Mouse (Mus musculus): Measurements from ENCODE around the gene Kif13a. TPM values are rescaled to one million over a fixed set of nuclear protein-coding genes. Genes with fewer than 3 reads are reported as not detected.

Kif13a gene
- polyA plus RNA-seq, 1 experiment, result 24.8 TPM

DNA sequence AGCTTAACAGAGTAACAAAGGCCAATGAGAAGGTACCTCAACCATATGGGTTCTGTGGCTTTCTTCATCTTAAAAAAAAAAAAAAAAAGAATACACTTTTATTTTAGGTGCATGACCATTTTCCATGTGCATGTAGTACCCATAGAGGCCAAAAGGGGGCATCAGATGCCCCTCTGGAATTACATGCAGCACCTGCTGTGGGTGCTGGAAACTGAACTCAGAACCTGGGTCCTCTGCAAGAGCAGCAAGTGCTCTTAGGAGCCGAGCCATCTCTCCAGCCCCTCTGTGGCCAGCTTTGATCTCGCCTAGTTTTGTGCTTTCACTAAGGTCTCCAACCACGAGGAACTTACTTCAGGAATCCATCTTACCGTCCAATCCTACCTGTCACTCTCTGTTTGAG, 77.2 kb downstream of the Kif13a start:
- TF ChIP-seq POLR2A (IDR thresholded peaks at IDR 0.05; ENCODE audit: borderline replicate concordance, extremely low read depth, insufficient read depth, insufficient read length, poor library complexity, severe bottlenecking), result no peak
- peak; percentile 22; the same call in 1 of the 2 replicates for TF ChIP-seq CTCF (IDR thresholded peaks at IDR 0.05; ENCODE audit: borderline replicate concordance, extremely low read depth, insufficient read depth, insufficient read length)
- DNase-seq (ENCODE audit: low read depth), result no peak

GRCm38 (mm10) chr13:46845456-46845855, 84.2 kb downstream of the Kif13a start:
- DNase-seq (ENCODE audit: low read depth), result no peak
- TF ChIP-seq POLR2A (IDR thresholded peaks at IDR 0.05; ENCODE audit: borderline replicate concordance, extremely low read depth, insufficient read depth, insufficient read length, poor library complexity, severe bottlenecking), result no peak
- no peak for TF ChIP-seq CTCF (IDR thresholded peaks at IDR 0.05; ENCODE audit: borderline replicate concordance, extremely low read depth, insufficient read depth, insufficient read length)

- no peak for TF ChIP-seq CTCF (IDR thresholded peaks at IDR 0.05; ENCODE audit: borderline replicate concordance, extremely low read depth, insufficient read depth, insufficient read length)
- TF ChIP-seq POLR2A (IDR thresholded peaks at IDR 0.05; ENCODE audit: borderline replicate concordance, extremely low read depth, insufficient read depth, insufficient read length, poor library complexity, severe bottlenecking), result no peak
- no peak for DNase-seq (ENCODE audit: low read depth)
These were observed 85.0 kb downstream of the Kif13a start for GRCm38 (mm10) chr13:46844561-46845235.

DNA sequence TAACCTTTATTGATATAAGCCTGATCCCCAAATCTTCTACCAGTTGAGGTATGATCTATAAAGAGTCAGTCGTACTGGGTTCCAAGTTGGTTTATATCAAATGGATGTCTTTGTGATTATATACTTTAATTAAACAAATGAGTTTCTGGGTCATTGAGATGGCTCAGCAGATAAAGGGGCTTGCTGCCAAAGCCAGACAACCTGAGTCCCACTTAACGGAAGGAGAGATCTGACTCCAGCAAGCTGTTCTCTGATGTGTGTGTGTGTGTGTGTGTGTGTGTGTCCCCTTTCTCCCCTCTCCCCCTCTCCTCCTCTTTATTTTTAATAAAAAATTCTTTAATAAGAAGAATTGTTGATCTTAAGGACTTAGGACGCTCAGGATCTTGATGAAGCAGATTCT, 86.0 kb downstream of the Kif13a start:
- no peak for DNase-seq (ENCODE audit: low read depth)
- TF ChIP-seq POLR2A (IDR thresholded peaks at IDR 0.05; ENCODE audit: borderline replicate concordance, extremely low read depth, insufficient read depth, insufficient read length, poor library complexity, severe bottlenecking) (no peak), CTCF (IDR thresholded peaks at IDR 0.05; ENCODE audit: borderline replicate concordance, extremely low read depth, insufficient read depth, insufficient read length) (no peak)

- TF ChIP-seq CTCF (IDR thresholded peaks at IDR 0.05; ENCODE audit: borderline replicate concordance, extremely low read depth, insufficient read depth, insufficient read length) (no peak), POLR2A (IDR thresholded peaks at IDR 0.05; ENCODE audit: borderline replicate concordance, extremely low read depth, insufficient read depth, insufficient read length, poor library complexity, severe bottlenecking) (no peak)
- peak; percentile 23 for DNase-seq (ENCODE audit: low read depth)
These were observed 87.5 kb downstream of the Kif13a start for GRCm38 (mm10) chr13:46842185-46842584.

- no peak for TF ChIP-seq POLR2A (IDR thresholded peaks at IDR 0.05; ENCODE audit: borderline replicate concordance, extremely low read depth, insufficient read depth, insufficient read length, poor library complexity, severe bottlenecking)
- TF ChIP-seq CTCF (IDR thresholded peaks at IDR 0.05; ENCODE audit: borderline replicate concordance, extremely low read depth, insufficient read depth, insufficient read length), result no peak
- DNase-seq (ENCODE audit: low read depth), result no peak
These were observed 88.0 kb downstream of the Kif13a start for GRCm38 (mm10) chr13:46841668-46842067.

DNA sequence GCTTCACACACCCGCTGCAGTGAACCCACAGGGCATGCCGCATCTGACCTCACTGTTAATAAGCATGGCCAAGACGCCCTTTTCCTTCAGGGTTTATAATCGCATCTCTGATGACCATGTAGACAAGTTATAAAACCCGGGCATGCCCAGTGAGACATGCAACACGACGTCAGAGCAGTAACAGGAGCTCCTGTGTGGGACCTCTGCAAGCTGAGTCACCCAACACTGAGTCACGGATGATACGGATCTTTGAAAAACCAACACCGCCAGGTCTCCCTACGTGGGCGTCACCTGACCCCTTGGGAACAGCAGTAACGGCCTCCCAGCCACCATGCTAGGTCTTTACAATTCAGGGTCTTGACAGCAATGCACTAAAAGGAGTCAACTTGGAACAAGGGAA, 89.0 kb downstream of the Kif13a start:
- no peak for DNase-seq (ENCODE audit: low read depth)
- TF ChIP-seq POLR2A (IDR thresholded peaks at IDR 0.05; ENCODE audit: borderline replicate concordance, extremely low read depth, insufficient read depth, insufficient read length, poor library complexity, severe bottlenecking) (no peak), CTCF (IDR thresholded peaks at IDR 0.05; ENCODE audit: borderline replicate concordance, extremely low read depth, insufficient read depth, insufficient read length) (no peak)

DNA sequence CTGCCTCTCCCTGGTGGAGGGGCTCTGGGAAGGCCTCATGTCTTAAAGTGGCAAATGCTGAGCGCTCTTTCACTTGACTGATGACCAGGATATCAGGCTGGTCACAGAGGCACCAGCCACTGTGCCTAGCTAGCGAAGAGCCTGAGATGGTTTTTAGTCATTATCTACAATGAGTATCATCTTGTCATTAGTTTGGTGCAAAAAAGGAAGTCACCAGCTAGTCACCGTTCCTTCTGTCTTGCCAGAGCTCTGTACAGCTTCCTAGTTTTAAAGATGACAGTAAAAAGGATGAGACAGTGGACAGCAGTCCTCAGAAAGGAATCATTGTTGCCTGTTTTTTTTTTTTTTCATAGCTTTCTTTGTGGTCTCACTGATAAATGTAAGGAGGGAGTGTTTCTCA, 90.4 kb downstream of the Kif13a start:
- TF ChIP-seq CTCF (IDR thresholded peaks at IDR 0.05; ENCODE audit: borderline replicate concordance, extremely low read depth, insufficient read depth, insufficient read length), result no peak
- no peak for DNase-seq (ENCODE audit: low read depth)

GRCm38 (mm10) chr13:46838551-46838950, 91.1 kb downstream of the Kif13a start:
- TF ChIP-seq CTCF (IDR thresholded peaks at IDR 0.05; ENCODE audit: borderline replicate concordance, extremely low read depth, insufficient read depth, insufficient read length) (peak; percentile 59; the same call in 1 of the 2 replicates), POLR2A (IDR thresholded peaks at IDR 0.05; ENCODE audit: borderline replicate concordance, extremely low read depth, insufficient read depth, insufficient read length, poor library complexity, severe bottlenecking) (no peak)
- peak; percentile 69 for DNase-seq (ENCODE audit: low read depth)

GRCm38 (mm10) chr13:46835351-46835750, 94.3 kb downstream of the Kif13a start:
- no peak for DNase-seq (ENCODE audit: low read depth)

GRCm38 (mm10) chr13:46834805-46835204, 94.9 kb downstream of the Kif13a start:
- no peak for DNase-seq (ENCODE audit: low read depth)
- TF ChIP-seq CTCF (IDR thresholded peaks at IDR 0.05; ENCODE audit: borderline replicate concordance, extremely low read depth, insufficient read depth, insufficient read length), result 0 out of 2 replicates have a peak, but pooled peaks have one; percentile 6
- no peak for TF ChIP-seq POLR2A (IDR thresholded peaks at IDR 0.05; ENCODE audit: borderline replicate concordance, extremely low read depth, insufficient read depth, insufficient read length, poor library complexity, severe bottlenecking)

More at GRCm38 (mm10) chr13:46835351-46835750, 94.3 kb downstream of the Kif13a start:
- TF ChIP-seq CTCF (IDR thresholded peaks at IDR 0.05; ENCODE audit: borderline replicate concordance, extremely low read depth, insufficient read depth, insufficient read length), result no peak
- TF ChIP-seq POLR2A (IDR thresholded peaks at IDR 0.05; ENCODE audit: borderline replicate concordance, extremely low read depth, insufficient read depth, insufficient read length, poor library complexity, severe bottlenecking), result no peak

DNA sequence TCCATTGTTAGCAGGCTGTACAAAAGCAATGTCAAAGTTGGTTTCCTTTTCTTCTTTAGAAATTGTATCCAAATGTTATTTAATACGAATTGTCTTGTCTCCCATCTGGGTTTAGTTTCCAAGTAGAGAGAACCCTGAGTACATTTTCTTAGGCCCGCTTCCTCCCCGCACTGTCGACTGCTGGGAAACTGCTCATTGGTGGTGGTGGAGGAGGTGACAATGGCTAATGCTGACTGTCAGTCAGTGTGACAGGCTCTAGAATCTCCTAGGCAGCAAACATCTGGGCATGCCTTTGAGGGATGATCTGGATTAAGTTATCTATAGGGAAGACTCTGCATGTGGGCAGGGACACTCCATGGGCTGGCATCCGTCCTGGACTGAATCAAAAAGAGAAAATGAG, 96.1 kb downstream of the Kif13a start:
- TF ChIP-seq CTCF (IDR thresholded peaks at IDR 0.05; ENCODE audit: borderline replicate concordance, extremely low read depth, insufficient read depth, insufficient read length) (no peak), POLR2A (IDR thresholded peaks at IDR 0.05; ENCODE audit: borderline replicate concordance, extremely low read depth, insufficient read depth, insufficient read length, poor library complexity, severe bottlenecking) (no peak)

More for the DNA sequence above, 96.1 kb downstream of the Kif13a start:
- no peak for DNase-seq (ENCODE audit: low read depth)
